Mouse (Mus musculus) testis, adult 2 months (tissue): ENCODE data around the gene P4ha2.

Experiments used
- CTCF ChIP-seq: fragments of 200-500 bp; IDR thresholded peaks from 2 replicates; pipeline ENCODE4 v1.5.1; 2012; ENCODE audit warnings: low read depth, mild to moderate bottlenecking, inconsistent platforms, low read length, moderate library complexity; ENCODE audit not compliant: control insufficient read depth, insufficient read depth, insufficient replicate concordance
- POLR2A ChIP-seq: fragments of 200-500 bp; IDR thresholded peaks from 2 replicates; pipeline ENCODE4 v1.6.1; 2012; ENCODE audit warnings: low read depth, mild to moderate bottlenecking, inconsistent platforms, low read length, moderate library complexity; ENCODE audit not compliant: control insufficient read depth

DNA sequence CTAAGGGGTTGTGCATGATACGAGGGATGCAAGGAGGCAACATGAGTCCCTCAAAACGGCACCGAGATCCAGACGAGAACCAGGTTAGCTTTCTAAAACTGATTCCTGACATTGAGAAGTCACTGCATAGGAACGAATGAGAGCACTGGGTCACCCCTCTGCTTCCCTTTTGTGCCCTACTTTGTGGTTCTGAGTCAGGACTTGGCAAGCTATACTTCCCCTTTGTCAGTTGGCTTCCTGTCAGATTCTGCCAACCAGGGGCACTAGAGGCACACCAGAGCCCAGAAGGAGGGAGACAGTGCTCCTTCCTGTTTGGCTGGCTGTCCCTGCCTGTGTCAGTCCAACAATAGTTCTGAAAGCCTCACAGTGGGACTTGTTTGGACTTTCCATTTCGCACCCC, 56.0 kb downstream of the P4ha2 start:
- no peak for TF ChIP-seq CTCF
- no peak for TF ChIP-seq POLR2A
